Mouse (Mus musculus) layer of hippocampus, adult 9-10 months (tissue): ENCODE results near the gene Smim26.
"Not testable (repeated sequence)": the region's sequence is repeated elsewhere in the genome, so short reads cannot be mapped to it uniquely, and the experiment has no call there.

Source experiments
- DNase-seq: peaks from one replicate; pipeline ENCODE4 v3.0.0; 2022; ENCODE audit warnings: low spot score

Smim26 gene

DNA sequence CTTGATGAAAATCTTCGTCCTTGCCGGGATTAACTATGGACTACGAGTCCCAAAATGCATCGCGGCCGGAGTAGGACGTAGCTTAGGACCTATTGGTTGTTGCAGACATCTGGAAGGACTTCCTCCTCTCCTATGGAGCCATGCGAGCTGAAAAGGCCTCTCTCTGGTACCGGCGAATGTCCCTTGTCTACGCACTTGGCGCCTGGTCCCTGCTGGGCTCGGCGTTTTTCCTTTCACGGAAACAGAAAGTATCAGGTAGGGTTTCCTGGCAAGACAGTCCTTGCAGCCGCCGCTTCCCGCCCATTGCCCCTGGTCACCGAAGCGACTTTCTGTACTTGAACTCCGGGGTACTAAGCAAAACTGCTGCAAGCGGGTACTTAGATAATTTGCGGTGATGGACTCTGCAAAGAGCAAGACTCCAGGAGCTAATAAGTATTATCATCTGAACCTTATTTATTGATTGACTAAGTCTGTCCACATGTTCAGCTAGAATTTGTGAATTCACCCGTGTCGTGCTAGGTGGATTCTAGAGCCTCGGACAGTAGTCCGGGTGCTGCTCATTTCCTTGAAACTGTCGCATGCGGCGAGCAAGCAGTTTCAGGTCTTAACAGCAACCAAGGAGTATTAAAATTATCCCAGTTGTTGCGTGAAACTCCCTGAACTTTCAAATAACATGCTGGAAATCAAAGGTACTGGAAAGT lies at the start of gene Smim26:
Gene Smim26 (plus strand): TSS at position 104 of the 701 bp plus-strand sequence.
- DNase-seq = peak; percentile 65

DNA sequence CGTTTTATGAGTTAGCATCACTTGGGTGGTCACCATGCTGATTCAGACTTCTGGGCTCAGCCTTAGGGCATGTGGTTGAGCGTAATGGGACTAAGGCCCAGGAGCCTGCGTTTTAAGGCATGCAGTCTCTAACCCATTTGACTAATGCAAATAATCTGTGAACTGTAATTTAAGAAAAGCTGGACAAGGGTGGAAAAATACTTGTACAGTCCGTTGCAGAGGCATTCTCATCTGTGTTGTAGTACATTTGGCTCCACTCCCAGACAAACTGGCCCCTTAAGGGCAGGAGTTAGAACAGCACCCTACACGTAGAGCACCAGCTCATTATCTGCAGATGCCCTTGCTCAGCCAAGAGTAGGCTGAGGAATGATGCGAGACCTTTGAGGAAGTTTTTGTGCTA lies 49.2 kb upstream of the Smim26 start:
- DNase-seq = no peak

DNA sequence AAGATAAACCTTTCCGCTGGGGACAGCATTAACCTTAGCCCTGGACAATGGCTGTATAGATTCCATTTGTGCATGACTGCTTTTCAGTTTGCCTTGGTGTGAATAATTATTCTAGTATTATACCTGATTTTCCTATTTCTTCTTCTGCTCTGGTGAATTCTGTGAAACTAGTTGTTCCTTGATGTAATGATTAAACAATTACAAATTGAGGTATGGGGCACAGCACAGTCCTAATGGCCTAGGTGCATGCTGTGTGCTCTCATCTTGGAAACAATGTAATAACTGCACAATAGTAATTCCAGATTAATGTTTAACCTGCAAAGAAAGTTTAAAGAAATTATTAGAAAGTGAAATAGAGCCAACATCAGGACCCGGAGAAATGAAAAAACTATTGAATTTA lies 48.8 kb upstream of the Smim26 start:
- no peak for DNase-seq

DNA sequence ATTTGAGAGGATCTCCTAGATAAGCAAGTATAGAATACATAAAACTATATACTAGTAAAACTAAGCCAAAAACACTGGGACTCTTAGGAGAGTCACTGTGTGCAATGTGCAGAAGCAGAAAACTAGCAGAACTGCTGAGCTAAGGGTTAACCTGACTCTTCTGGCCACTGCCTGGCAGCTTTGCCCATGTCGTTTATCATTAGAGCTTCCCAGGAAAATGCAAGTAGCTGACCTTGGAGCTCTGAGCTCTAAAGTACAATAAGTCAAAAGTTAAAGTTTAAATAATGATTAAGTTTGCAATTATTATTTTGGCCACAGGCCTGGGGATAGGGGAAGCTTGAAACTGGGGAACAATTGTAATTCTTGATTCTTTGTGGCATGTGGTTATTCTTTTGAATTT lies 48.4 kb upstream of the Smim26 start:
- DNase-seq = no peak

DNA sequence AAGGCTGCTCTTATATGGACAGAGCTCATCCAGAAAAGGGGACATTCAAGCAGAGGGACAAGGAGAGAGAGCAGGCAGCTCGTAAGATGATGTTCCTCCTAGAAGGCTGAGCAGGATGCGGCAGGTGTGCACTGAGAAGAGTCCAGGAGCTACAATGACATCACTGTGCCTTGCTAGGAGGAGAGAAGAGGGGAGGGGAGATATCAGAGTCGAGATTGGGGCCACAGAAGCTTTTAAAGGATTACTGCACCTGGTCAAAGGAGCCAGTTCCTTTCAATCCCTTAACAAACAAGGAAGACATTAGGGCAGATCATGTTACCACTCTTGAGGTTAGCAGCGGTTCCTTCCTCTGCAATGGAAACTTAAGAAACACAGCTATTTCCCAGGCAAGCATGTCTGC lies 46.3 kb upstream of the Smim26 start:
- DNase-seq = no peak

DNA sequence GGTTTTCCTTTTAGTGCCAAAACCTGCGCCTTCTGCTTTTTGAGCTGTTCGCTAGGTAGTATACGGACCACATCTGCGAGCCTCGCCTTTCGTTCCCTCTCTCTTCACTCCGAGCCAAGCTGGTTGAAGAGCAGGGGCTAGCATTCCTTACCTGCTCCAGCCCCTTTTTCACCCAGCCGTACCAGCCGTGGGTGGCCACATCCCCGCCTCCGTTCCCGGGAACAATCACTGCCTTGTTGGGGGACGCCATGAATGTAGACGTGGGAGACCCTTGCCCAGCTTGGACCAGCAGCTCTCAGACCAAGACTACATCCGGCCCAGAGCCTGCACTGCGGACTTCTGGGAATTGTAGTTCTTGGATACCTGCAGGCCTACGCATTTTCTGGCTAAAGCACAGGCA lies 43.3 kb upstream of the Smim26 start, which contains the start of gene Rbbp9:
Gene Rbbp9 (minus strand): TSS at position 341 of the 400 bp plus-strand sequence.
- DNase-seq = peak; percentile 55

DNA sequence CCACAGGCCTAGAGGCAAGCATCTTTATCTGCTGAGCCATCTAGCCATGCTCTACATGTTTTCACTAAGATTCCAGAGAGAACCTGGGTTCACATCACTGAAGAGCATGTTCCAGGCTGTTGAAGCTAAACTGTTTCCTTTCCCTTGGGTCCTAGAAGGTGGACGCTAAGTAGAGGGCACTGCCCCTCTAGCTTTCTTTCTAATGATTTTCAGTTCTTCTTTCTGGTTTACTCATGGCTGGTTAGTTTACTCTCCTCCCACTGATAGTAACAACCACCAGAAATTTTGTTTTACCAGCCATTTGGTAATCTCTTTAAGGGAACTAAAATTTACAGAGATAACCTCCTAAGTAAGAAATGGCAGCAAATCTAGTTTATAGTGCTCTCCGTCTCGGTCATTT lies 39.9 kb upstream of the Smim26 start:
- no peak for DNase-seq

DNA sequence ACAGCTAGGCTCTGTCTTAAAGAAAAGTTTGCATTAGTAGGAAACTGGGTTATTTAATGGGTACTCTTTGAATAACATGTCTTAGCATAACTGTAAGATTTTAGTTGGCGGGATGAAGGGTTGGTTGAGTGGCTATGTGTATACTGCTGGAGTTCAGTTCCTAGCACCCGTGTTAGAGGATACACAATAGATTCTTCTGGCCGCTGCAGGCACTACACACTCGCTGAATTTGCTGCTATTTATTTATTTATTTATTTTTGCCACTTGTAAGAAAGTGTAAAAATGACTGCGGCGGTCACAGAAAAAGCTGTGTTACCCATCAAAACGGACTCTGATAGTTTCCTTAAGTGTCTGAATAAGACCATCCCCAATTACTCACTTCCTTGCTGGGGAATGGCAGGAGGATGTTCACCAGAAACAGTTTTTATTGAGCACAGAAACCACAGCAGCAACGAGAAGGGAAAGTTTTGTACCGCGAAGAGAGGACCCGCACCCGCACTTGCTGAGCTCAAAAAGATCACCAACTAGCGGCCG lies 38.5 kb upstream of the Smim26 start:
- peak; percentile 4 for DNase-seq

DNA sequence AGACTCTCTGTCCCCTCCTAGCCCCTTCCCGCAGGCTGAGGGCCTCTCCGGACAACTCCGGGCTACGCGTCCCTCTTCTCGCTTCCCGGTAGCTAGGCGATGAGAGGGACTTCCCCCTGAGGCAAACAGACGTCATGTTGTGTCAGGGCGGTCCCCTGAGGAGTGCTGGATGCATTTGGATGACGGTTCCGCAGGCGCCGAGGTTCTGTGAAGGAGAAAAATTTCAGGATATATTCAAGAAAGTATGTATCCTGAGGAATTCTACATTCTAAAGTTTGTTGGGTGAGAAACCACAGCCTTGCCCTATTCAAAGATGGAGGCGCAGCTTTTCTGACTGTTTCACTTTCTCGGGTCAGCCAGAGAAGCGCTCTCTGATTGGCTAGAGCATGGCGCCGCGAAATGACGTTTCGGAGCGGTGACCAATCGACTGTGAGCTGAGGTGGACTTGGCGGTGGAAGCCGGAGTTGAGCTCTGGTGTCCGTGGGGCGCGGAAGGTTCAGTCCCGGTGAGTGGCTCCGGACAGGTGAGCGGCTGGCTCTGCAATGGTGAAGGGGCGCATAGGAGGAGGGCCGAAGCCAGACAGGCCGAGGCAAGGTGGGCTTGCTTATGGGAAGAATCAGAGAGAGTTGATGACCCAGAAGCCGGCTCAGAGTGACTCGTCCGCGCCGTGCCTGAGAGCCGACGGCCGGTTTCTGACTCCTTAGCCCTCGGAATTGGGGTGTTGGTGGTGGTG lies 37.9 kb upstream of the Smim26 start, which contains the start of gene Sec23b:
Gene Sec23b (plus strand): TSS at position 410 of the 733 bp plus-strand sequence.
- peak; percentile 98 for DNase-seq

DNA sequence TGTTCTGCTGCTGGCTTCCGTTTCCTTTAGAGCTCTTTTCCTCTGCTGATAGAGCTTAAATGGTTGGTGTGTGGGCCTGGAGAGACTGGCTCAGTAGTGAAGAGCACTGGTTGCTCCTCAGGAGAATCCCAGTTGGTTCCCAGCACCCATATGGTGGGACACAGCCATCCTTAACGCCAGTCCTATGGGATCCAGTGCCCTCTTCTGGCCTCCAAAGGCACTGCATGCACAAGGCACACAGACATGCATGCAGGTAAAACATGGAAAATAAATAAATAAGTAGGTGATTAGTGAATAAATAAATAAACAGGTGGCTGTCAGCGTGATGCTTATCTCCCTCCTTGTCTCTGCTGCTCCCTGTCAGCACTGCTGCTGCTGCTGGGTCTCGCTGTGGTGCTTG lies 5.1 kb upstream of the Smim26 start:
- no peak for DNase-seq

DNA sequence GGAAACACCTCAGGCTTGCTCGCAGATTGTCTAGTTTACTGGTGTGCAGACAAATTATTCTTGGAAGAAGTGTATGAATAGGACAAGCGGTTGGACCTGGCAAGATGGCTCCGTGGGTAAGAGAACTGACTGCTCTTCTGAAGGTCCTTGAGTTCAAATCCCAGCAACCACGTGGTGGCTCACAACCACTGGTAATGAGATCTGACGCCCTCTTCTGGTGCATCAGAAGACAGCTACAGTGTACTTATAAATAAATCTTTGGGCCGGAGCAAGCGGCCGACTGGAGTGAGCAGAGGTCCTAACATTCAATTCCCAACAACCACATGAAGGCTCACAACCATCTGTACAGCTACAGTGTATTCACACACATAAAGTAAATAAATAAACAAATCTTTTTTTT lies 818 bp upstream of the Smim26 start:
- DNase-seq = not testable (repeated sequence)

DNA sequence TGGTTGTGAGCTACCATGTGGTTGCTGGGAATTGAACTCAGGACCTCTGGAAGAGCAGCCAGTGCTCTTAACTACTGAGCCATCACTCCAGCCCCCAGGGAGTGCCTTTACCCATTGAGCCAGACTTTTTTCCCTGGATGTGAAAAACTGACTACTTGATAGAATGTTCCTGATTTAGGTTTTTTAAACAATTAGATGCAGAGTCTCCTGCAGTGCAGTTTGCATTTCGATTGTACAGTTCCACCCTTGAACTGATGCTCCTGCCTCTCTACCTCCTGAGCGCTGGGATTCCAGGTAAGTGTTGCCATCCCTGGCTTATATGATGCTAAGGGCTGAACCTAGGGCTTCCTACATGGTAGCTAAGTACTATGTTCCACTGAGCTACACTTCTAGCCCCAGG lies 4.2 kb downstream of the Smim26 start:
- no peak for DNase-seq

DNA sequence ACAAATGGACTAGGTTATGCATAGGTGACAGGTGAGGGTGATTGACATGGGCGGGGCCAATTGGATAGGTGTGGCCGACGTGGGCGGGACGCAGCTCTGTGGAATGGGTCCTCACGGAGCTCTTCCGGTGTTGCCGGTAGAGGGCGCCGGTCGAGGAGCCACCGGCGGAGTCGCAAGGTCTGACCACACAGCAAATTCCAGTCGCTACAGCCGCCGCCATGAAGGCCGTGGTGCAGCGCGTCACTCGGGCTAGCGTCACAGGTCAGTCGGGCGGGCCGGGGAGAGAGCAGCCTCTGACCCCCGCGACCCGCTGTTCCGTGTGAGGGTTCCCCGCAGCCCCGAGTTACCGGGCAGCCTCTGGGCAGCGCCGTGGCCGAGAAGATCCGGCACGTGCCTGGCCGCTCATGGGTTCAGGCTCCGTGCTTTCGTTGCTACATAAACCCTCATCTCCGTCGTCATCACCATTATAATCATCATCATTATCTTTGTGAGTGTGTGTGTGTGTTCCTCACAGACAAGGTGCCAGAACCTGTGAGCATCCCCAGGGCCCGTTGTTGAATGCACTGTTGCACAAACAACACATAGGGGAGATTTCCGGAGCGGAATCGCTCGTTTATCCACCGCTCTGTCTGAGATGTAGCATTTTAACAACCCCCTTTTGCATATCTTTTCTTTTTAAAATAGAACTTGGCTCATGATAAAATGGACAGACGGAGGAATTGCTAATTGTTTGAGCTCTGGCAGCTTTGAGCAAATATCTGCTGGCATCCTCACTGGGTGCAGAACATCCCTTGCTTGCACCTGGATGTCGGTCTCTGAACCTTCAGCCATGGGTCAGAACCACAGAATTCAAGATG lies 6.2 kb downstream of the Smim26 start, which contains the start of gene Dtd1:
Gene Dtd1 (plus strand): TSS at position 67 of the 857 bp plus-strand sequence.
- peak; percentile 68 for DNase-seq

DNA sequence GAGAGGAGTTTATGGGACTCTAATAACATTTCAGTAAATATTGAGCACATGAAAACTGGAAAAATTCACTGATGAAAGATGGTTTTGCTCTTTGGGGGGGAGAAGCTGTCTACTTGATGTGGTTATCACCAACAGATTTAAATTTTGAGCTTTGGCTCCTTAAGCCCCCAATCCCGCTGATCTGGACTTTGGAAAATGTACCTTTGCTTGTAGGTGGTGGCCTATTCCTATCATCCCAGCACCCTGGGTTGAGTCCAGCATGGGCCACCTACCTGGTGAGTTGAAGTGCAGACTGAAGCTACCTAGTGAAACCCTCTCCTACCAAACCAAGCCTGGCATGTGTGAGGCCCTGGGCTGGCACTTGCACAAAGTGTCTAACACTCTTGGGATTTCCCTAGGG lies 7.7 kb downstream of the Smim26 start:
- no peak for DNase-seq

DNA sequence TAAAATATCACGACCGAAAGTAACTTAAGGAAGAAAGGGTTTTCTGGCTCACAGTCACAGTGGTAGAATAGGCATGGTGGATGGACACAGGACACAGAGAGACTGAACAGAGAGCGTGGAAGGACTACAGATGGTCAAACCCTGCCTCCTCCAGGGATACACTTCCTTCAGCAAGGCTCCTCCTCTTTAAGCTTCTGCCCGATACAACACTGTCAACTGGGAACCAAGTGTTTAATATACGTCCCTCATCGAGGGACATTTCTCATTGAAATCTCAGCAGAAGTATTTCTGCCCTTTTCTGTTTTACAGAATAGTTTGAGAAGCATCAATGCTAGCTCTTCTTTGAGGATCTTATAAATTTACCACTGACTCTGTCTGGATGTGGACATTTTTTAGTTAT lies 20.1 kb downstream of the Smim26 start:
- no peak for DNase-seq

DNA sequence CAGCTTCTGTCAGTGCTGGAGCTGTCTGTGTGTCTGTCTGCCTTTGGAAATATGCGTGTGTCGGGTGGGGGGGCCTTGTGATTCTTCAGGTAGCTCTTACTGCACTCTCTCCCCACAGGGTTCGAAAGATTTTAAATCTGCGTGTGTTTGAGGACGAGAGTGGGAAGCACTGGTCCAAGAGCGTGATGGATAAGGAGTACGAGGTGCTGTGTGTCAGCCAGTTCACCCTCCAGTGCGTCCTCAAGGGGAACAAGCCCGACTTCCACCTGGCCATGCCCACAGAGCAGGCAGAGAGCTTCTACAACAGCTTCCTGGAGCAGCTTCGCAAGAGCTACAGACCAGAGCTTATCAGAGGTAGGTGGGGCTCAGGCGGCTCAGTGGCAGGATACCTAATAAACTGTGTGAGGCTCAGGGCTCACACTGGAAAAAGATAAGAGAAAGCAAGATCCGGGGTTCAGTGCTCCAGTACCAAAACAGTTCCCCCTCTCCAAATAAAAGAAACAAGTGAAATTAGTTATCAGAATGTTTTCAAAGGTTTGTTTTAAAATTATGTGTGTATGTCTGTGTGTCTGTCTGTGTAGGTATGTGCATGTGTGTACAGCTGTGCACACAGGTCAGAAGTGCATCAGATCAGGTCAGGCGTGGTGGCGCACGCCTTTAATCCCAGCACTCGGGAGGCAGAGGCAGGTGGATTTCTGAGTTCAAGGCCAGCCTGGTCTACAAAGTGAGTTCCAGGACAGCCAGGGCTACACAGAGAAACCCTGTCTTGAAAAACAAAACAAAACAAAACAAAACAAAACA lies 23.4 kb downstream of the Smim26 start:
- DNase-seq = no peak

DNA sequence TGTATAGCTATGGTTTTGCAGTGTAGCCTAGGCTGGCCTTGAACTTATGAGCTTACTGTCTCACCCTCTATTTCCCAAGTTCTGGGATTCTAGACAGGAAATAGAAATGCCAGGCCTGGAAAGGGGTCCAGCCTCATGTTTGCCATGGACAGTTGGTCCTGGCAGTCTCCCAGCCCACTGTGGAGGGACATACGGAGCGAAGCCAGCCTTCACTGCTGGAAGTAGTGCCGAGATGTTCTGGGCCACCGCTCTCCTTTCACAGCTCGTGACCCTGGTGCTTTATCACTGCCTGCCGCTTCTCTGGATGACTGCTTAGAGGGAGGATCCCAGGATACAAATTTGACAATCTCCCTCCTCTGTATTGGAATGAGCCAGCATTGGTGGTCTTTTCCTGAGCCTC lies 27.6 kb downstream of the Smim26 start:
- DNase-seq = no peak

DNA sequence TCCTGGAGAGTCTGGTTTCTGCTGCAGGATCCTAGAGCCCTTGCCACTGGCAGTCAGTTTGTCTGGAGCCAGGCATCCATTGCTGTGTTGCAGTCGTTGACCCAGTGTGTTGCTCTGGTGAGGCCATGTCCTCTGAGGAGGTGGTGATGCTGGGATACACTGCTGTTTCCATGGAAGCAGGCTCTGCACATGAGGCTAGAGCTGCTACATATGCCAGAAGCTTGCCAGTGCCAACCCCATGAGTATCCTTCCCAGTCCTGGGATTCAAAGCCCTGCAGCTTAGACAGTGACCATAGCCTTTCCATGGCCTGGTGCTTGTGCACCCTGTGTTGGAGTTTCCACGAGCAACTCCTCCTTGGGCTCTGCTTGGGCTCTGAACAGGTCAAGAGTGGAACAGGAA lies 39.7 kb downstream of the Smim26 start:
- DNase-seq = no peak

DNA sequence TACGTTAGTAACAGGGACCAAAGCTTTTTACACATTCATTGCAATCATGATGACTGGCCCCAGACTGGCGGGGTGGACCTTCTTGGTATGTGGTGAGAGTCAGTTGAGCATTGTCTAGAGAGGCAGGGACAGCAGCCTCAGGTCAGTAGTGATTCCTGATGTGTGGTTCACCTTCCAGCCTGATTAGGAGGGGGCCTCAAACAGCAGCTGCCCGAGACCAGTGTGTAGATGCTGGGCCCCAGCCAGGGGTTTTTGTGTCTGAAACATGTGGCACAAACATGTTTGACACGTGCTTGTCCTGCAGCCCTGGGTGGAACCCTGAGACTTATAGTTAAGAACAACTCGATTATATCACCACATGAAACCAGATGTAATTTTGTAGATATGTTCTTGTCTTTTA lies 40.4 kb downstream of the Smim26 start:
- no peak for DNase-seq

DNA sequence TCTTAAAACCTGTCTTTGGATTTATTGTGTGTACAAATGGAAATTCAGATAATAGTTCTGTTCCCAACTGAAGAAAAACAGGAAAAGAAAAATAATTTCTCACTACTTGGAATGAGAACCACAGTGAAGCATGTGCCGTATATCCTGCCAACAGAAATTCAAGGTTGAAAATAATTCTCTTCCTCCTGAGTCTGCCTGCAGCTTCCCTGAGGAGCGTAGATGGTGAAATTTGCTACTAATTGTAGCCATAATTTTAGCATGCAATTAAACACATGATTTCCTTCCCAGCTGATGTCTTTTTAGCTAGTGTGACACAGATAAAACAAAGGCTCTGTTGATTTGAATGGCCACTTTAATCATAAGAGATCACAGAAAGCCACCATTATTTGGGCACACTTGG lies 40.9 kb downstream of the Smim26 start:
- no peak for DNase-seq

DNA sequence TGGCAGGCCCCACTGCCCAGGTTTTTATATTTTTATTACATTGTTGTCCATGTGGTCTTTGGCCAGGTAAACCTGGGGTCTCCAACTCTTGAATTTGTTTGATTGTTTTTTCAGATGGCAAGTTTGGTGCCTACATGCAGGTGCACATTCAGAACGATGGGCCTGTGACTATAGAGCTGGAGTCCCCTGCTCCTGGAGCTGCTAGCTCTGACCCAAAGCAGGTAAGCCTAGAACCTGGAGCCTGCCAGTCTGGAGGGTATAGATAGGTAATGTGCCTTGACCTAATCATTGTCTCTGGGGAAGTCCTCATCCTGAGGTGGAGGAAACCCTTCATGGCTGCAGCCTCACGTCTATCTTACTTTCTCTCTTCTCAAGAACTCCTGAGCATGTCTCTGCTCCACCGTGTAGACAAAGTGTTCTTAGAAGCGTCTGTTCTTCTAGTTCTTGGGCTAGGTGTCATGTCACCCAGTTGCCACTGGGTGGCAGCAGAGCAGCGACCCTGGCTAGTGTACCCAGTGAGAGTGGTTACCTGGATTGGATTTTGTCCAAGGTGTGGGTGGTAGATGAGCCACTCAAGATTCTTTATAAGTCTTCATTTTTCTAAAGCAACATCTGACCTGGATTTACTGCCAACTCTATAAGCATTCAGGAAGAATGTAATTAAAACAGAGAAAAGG lies 41.9 kb downstream of the Smim26 start:
- DNase-seq = peak; percentile 43
